Mouse (Mus musculus): ENCODE results near the gene Mei1.

Gene Mei1

DNA sequence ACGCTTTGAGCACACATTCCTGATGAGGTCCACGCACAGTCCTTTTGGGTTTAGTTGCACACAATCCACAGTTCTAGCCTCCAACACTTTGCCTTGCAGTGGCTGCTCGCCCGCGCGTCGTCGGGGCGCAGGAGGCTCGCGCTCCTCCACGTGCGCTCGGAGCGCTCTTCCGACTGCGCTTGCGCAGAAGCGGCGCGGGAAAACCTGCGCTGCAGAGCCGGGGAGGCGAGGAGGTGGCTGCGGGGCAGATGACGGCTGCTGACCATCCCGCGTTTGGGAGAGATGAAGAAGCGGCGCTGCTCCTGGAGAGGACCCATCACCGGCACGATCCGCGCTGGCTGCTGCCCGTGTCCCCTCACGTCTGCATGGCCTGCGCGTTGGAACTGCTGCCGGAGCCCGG lies at the start of gene Mei1:
TSS of gene Mei1 (plus strand) at position 99 of the 400 bp plus-strand sequence.
- in situ Hi-C loops (cut with MseI, MboI): loop anchor here (5.0 to 10.0 kb wide), 2 partner anchors 37 to 165 kb away; no protein-coding TSS in a partner anchor

DNA sequence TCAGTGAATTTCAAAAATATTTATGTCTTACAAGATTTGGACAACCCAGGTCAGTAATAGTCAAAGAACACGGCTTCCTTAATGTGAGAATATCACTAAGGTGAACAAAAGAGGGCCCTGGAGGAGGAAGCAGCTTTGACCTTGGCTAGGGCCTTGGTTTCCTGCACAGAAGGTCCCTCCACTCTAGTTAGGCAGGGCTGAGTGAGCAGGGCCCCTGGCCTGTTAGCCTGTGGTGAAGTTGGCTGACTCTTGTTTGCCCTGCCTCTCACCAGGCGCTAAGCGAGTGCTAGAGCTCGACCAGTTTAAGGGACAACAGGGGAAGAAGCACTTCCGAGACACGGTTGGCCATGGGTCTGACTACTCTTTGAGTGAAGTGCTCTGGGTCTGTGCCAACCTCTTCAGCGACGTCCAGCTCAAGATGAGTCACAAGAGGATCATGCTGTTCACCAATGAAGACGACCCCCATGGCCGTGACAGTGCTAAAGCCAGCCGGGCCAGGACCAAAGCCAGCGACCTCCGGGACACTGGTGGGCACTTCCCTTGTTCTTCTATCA lies 47.2 kb upstream of the Mei1 start:
- in situ Hi-C loops (cut with MseI, MboI): no loop called here

DNA sequence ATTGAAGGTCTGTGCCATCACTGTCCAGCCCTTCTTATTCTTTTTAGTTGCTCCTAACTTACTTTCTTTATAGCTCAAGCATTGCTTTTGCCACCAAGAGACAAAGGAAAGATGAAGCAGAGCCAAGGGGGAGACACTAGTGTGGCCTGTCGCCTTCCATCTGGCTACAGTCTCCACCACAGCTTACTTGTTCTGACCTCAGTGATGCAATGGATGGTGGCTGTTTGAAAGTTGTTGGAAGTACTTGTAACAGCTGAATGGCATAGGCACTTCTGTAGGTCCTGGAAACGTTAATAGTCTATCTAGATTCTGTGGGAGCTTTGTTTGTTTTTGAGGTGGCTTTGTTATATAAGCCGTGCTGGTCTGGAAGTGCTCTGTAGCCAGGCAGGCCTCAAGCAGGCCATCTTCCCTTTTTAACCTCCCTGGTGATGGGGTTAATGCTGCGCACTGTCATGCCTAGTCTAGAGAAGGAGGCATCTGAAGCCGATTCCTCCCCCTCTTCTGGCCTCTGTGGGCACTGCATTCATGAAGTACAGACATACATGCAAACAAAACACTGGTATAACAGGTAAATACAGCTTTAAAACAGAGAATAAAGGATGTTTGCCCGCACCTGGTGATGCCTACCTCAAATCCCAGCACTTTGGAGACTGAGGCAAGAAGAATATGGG lies 45.7 kb upstream of the Mei1 start:
- in situ Hi-C loops (cut with MseI, MboI): no loop called here

DNA sequence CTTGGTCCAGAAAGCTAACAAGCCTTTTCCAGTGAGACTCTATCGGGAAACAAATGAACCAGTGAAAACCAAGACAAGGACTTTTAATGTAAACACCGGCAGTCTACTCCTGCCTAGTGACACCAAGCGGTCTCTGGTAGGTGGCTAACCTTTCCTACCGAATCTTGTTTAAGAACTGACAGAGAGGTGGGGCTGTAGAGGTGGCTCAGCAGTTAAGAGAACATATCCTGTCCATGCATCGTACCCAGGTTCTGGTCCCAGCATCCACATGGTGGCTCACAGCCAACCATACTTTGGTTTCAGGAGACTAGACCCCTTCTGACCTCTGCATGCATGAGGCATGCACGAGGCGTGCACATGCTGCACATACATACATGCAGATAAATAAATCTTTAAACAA lies 42.5 kb upstream of the Mei1 start:
- in situ Hi-C loops (cut with MseI, MboI): no loop called here

DNA sequence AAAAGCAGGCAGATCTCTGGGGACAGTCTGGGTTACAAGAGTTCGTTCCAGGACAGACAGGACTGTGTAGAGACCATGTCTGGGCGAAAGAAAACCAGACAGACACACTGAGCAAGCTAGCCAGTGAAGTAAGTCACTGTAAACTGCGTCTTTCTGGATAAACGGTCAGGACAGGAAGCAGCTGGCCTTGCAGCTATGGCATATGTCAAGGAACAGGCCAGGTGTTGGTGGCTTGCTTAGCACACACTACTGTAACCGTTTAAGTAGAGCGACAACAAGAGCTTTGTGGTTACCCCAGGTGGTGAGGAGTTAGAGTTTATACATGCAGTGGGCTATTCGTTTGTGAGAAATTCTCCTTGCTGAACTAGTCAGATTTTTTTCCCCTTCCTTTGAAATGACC lies 42.1 kb upstream of the Mei1 start:
- in situ Hi-C loops (cut with MseI, MboI): no loop called here

DNA sequence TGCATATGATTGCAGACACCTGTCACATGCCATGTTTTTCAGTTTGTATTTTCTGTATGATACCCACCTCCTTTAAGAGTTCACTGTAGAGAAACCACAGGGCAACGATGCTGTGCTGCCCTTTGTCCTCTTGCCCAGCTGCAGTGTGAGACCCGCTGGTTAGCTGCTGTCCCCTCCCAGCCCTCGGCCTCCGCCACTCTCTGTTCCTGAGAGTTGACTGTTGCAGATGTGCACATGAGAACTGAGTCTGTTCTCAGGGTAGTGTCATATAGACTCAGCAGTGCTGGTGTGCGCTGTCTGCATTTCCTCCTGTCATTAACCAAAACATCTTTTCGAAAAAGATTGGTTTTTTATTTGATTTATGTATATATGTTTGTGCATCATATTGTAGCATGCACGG lies 37.4 kb upstream of the Mei1 start:
- in situ Hi-C loops (cut with MseI, MboI): no loop called here

DNA sequence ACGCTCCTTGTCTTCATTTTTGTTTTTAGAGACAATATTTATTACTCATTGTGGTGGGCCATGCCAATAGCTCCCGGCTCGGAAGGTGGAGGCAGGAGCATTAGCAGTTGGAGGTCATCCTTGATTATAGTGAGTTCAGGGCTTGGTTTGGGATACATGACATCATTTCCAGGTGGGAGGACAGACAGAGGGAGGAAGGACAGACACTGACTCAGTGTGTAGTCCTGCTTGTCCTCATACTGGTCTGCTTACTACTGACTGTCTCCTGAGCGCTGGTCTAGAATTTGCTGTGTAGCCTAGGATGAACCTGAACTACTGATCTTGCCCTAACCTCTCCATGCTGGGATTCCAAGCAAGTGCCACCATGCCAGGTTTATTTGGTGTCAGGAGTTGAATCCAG lies 36.0 kb upstream of the Mei1 start, which contains the start of gene Desi1:
TSS of gene Desi1 (minus strand) at position 101 of the 400 bp plus-strand sequence.
- in situ Hi-C loops (cut with MseI, MboI): no loop called here

DNA sequence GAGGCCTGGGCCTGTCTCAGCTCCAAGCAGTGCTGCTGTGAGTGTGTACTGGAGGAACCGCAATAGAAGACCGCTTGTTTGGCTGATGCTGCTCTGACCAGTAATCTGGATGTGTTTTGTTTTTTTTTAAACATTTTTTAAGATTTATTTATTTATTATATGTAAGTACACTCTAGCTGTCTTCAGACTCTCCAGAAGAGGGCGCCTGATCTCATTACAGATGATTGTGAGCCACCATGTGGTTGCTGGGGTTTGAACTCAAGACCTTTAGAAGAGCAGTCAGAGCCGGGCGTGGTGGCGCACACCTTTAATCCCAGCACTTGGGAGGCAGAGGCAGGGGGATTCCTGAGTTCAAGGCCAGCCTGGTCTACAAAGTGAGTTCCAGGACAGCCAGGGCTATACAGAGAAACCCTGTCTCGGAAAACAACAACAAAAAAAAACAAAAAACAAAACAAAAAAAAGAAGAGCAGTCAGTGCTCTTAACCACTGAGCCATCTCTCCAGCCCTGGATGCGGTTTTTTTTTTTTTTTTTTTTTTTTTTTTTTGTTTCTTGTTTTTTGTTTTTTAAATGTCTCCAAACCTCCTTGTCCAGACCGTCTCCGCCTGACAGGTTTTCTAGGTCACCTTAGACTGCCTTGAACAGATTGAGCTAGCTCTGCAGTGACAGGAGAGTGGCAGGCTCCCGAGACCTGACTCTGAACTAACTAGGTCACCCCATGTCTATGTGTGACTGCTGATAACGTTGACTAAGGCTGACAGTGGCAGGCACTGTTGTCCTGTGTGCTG lies 33.7 kb upstream of the Mei1 start:
- in situ Hi-C loops (cut with MseI, MboI): no loop called here

DNA sequence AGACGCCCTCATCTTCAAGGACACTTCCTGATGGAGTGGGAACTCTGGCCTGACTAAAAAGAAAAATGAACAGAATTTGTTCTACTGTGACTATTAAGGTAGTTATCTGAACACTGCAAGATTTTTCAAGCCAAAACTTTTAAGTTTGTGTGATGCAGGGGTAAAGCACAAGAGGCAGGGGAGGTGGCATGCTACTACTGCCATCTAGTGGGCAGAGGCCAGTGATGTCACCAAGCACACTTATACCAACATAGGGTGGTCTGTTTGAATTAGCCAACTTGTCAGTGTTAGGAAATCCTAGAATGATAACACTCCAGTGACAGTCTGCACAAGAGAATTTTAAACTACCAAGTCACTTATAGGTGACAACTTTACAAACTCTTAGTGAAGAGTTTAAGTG lies 29.1 kb upstream of the Mei1 start:
- in situ Hi-C loops (cut with MseI, MboI): no loop called here

DNA sequence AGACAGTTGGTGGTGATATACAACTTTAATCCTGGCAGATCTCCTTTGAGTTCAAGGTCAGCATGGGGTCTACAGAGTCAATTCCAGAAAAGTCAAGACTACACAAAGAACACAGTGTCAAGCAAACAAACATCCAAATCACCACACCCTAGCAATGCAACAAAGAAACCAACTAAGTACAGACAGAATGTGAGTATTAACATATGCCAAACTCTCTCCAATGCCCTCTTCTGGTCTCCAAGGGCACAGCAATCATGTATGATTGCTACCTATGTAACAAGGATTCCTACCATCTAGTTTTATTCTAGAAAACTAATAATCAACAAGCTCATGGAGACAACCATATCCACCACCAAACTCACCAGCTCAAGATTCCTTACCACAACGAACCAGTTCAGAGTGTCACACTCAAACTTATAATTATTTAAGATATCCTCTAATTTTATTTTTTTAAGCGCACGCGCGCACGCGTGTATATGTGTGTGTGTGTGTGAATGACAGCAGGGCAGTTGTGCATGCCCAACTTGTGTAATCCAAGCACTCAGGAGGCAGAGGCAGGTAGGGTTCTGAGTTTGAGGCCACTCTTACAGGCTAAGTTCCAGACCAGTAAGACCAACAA lies 25.5 kb upstream of the Mei1 start:
- in situ Hi-C loops (cut with MseI, MboI): no loop called here

DNA sequence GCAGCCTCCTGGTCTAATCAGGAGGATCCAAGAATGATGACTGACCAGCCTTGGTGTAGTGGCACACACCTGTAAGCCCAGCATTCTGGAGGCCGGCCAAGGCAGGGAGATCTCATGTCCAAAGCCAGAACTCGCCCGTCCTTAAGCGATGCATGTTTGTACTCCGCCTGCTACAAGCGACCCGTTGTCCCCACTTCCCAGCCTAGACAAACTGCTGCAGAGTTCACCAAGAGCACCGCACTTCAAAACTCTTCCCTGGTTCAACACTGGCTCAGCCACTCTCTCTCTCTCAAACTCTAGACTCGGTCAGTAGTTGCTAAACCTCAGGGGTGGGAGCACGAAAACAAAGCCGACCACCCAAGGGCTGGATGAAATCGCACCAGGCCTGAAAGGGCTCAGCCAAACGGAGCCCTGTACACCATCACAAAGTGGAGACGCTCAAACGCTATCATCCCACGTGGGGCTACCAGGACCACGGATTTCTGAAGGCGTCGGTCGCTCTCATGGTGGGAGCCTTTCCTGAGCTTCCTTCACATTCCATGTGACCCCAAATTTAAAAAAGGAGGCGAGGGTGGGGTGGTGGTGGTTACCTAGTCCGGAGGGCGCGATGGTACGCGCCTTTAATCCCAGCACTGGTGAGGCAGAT lies 23.4 kb upstream of the Mei1 start:
- in situ Hi-C loops (cut with MseI, MboI): no loop called here

DNA sequence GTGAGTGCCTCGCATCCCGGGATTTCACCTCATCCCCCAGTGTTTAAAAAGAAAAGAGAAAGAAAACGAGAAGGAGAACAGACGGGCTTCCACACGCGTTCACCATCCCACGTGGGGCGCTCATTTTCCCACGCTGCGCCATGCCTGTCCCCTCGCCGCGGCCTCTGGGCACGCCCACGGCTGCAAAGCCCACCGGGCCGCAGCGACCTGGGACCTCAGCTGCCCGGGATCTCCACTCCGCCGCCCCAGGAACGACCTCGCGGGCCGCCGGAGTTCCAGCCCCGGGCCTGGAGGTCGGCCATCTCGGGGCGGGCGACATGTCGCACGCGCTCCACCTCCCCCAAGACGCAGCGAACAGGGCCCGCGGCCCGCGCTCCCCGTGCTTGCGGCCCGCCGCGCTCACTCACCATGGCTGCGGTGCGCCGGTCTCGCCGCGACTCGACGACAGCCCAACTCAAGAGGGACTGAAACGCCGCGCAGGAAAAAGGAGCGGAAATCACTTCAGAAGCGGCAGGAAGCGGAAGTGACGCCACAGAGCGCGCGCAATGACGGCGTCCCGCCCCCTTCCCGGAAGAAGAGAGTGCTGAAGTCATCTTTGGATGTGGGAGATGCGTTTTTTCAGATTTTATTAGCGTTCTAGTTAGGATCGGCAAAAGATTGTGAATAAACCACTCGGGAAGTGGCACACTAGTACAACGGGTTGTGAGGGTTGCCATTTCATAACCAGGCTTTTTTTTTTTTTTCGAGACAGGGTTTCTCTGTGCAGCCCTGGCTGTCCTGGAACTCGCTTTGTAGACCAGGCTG lies 22.5 kb upstream of the Mei1 start, which contains the start of gene Snu13:
TSS of gene Snu13 (minus strand) at position 519 of the 804 bp plus-strand sequence.
- in situ Hi-C loops (cut with MseI, MboI): no loop called here

DNA sequence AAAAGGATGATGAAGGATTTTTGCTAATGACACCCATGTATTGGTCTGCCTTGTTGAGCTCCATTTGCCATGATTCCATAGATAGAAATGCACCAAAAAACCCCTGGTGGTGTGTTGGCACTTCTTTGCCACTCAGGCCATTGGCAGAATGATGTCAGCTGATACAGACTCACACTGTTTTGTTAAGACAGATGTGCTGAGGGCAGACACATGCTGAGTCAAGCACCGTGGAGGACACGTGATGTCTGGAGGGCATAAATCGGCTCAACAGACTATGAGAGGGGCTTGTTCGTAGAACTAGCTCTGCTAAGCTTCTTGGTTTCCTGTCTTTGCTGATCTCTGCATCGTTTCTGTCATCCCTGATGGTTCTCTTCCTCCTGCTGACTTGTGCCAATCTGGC lies 17.3 kb upstream of the Mei1 start:
- in situ Hi-C loops (cut with MseI, MboI): no loop called here

DNA sequence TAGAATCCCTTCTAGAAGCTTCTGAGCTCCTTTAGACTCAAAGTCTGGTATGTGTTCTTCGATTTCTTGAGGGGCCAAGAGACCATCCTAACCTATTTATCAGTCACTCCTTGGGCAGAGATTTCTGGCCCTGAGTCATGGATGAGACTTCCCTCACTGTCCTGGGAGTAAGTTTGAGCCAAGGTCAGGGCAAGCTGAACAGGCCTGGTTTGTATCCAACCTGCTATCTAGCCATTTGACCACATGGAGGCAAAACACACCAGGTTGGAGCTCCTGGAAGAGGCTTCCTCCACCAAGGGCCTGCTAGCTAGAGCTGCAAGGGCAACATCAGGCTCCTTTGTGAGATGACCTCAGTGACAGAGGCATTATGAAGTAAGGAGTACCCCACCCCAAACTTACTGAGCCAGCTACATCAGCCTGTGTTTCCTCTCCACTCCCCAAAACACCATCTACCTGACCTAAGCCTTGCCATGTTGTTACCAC lies 11.0 kb upstream of the Mei1 start, which contains the start of gene 4930407I10Rik:
TSS of gene 4930407I10Rik (plus strand) at position 433 of the 483 bp plus-strand sequence.
- in situ Hi-C loops (cut with MseI, MboI): no loop called here

DNA sequence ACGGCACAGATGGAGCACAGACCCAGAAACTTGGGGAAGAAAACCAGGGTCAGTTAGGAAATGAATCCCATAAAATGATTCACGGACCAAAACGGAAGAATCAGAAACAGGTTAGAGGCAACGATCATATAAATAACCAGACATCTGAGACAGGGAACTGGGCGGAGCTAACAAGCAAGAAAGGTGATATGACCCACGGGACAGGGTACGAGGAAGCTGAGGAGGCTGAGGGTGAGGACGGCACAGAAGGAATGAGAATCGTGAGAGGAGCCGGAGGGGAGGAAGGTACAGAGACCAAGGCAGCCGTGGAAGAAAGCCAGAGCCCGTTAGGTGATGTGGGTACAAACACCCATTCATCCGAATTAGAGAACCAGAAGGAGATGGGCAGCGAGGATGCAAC lies 5.9 kb upstream of the Mei1 start:
- in situ Hi-C loops (cut with MseI, MboI): loop anchor here (5.0 to 10.0 kb wide), 2 partner anchors 48 to 171 kb away; no protein-coding TSS in a partner anchor

DNA sequence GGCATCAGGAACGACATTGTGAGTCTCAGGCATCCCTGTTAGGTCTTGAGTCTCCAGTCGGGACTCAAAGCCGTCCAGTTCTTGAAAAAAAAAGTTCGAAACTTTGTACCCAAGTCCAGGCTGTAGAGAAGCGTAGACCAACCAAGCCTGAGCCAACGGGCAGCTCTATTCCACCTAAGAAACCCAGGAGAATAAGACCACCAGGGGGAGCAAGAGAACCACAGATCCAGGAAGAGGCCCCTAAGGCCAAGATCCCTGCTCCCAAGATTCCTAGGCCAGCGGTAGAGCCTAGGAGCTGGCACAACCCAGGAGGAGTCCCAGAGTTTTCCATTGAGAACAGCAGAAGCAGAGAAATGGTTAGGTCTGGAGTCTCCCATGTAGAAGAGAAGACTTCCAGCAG lies 4.3 kb upstream of the Mei1 start:
- in situ Hi-C loops (cut with MseI, MboI): loop anchor here (5.0 to 10.0 kb wide), 2 partner anchors 42 to 169 kb away; no protein-coding TSS in a partner anchor

DNA sequence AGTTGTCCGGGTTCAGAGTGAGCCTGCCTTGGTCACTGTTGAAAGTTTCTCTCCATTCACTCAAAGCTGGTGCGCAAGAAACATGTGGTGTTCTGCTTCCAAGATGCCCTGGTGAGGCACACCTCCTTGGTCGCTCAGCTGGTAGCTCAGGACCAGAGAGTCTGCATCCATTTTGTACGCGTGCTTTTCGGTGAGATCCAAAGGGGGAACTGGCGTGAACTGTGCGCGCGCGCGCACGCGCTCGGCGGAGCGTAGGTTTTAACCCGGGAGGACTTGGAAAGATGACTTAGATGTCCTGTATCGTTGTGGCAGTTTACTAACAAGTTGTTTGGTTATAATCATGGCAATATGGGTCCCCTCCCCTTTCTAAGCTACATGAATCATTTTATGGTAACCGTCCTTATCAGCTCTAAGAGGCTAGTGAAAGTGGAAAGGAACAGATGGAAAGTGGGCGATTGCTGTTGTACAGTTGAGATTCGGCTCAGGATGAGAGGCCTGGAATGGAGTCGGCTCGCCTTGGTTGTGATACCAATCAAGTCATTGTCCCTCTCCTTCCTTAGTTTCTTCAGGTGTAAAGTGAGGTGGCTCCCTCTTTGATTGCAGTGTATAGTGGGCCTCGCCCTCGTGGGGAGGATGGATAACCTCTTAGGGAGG lies 2.1 kb downstream of the Mei1 start:
- in situ Hi-C loops (cut with MseI, MboI): no loop called here

DNA sequence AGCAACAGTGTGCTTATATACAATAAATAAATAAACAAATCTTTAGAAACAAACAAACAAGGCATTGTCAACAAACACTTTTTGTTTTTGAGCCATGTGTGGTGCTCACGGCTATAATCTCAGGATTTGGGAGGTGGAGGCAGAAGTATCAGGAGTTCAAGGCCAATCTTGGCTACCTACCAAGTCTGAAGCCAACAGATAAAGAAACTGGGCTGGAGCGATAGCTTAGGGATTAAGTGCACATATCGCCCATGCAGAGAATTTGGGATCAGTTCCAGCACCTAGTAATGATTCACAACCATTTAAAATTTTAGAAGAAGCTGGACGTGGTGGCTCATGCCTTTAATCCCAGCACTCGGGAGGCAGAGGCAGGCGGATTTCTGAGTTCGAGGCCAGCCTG lies 3.7 kb downstream of the Mei1 start:
- in situ Hi-C loops (cut with MseI, MboI): no loop called here

DNA sequence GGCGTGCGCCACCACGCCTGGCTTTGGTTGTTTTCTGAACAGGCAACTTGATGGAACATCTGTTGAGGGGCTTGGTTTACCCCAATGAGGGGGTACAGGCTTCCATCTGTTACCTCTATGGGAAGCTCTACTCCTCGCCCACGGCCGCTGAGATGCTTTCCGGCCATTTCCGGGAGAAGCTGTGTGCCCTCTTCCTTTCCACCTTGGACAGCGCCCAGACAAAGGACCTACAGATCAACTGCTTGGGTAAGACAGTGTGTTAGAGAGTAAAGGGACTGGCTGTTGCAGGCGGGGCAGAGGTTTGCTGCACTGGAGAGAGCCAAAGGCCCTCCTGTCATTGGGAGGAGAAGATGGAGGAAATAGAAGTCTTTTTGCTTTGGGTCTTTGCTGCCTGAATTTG lies 10.1 kb downstream of the Mei1 start:
- in situ Hi-C loops (cut with MseI, MboI): no loop called here

DNA sequence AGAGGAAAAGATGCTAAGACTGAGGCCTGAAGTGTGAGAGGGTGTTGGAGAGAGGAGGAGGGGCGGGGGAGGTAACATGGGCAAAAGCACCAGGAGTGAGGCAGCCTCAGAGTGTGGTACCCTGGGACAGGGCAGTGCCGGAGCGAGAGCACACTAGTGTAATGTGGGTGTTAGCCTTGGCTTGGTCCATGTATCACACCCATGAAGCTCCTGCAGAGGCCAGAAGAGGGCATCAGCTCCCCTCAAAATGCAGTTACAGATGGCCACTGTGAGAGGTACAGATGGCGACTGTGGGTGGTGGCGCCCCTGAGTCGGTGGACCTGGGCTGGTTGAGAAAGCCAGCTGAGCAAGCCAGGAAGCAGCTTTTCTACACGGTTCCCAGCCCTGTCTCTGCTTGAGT lies 11.4 kb downstream of the Mei1 start:
- in situ Hi-C loops (cut with MseI, MboI): no loop called here
